Mouse (Mus musculus) ES-E14 (cell line): ENCODE data around the gene Krt28. TPM values are rescaled to one million over a fixed set of nuclear protein-coding genes. Genes with fewer than 3 reads are reported as not detected.
A peak's percentile ranks its signal among the peaks of the same experiment; 100 is the strongest.

ENCODE experiments used
- DNase-seq: peaks from one replicate; pipeline ENCODE4 v3.0.0-alpha.2; 2013; ENCODE audit warnings: low read depth, low spot score
- H3K27ac ChIP-seq: 2 replicates; pipeline ENCODE4 v1.5.1; 2012; ENCODE audit warnings: low read depth, mild to moderate bottlenecking, low read length, moderate library complexity, mixed read lengths; ENCODE audit not compliant: poor library complexity, insufficient read depth, severe bottlenecking
- H3K36me3 ChIP-seq: 2 replicates; pipeline ENCODE4 v1.6.1; 2012; ENCODE audit warnings: mild to moderate bottlenecking, low read length, moderate library complexity, mixed read lengths; ENCODE audit not compliant: control insufficient read depth, poor library complexity, insufficient read depth, severe bottlenecking
- H3K4me1 ChIP-seq, 2 experiments: fragments of 150-350 bp in 1 of 2; sonication (generic) in 1 of 2; 2 replicates each; pipeline ENCODE4 v1.6.1; 2012; ENCODE audit warnings: low read length in 2 of 2, mild to moderate bottlenecking in 1 of 2, mixed read lengths in 1 of 2; ENCODE audit not compliant: control insufficient read depth in 2 of 2, insufficient read depth in 2 of 2, poor library complexity in 1 of 2
- H3K4me3 ChIP-seq, 2 experiments: fragments of 150-350 bp in 1 of 2; sonication (generic) in 1 of 2; 2 replicates each; pipeline ENCODE4 v1.5.1; 2012; ENCODE audit warnings: low read length in 2 of 2, low read depth in 1 of 2, mild to moderate bottlenecking in 1 of 2, mixed read lengths in 1 of 2; ENCODE audit not compliant: insufficient read depth in 1 of 2, poor library complexity in 1 of 2, severe bottlenecking in 1 of 2
- H3K9ac ChIP-seq: 2 replicates; pipeline ENCODE4 v1.6.1; 2012; ENCODE audit warnings: low read depth, mild to moderate bottlenecking, low read length, mixed read lengths; ENCODE audit not compliant: poor library complexity, insufficient read depth, severe bottlenecking
- H3K9me3 ChIP-seq: fragments of 150-350 bp; sonication (generic); 2 replicates; pipeline ENCODE4 v1.6.1; 2012; ENCODE audit warnings: low read depth, mild to moderate bottlenecking, low read length; ENCODE audit not compliant: control insufficient read depth, insufficient read depth
- CHD2 ChIP-seq: IDR thresholded peaks from 2 replicates; pipeline ENCODE4 v1.6.1; 2014; ENCODE audit warnings: mild to moderate bottlenecking, low read depth, low read length, inconsistent platforms
- HCFC1 ChIP-seq: IDR thresholded peaks from 2 replicates; pipeline ENCODE4 v1.6.1; 2012; ENCODE audit warnings: low read length, inconsistent platforms, borderline replicate concordance; ENCODE audit not compliant: insufficient read depth
- MAFK ChIP-seq: IDR thresholded peaks from 2 replicates; pipeline ENCODE4 v1.6.1; 2014; ENCODE audit warnings: mild to moderate bottlenecking, low read depth, low read length, inconsistent platforms; ENCODE audit not compliant: insufficient read depth
- ZC3H11A ChIP-seq: IDR thresholded peaks from 2 replicates; pipeline ENCODE4 v1.6.1; 2012; ENCODE audit warnings: low read depth, mild to moderate bottlenecking, inconsistent platforms, low read length, borderline replicate concordance
- ZNF384 ChIP-seq: IDR thresholded peaks from 2 replicates; pipeline ENCODE4 v1.6.1; 2012; ENCODE audit warnings: low read depth, low read length, inconsistent platforms
- in situ Hi-C, 2 experiments: fragments of 600-800 bp; cut with MboI; formaldehyde crosslinking; loops; one replicate each; pipeline ENCODE4 v1.15.1; 2025; ENCODE audit warnings: low sequenced_read_pairs in 2 of 2, inconsistent platforms in 1 of 2; ENCODE audit not compliant: unreplicated experiment in 2 of 2
- total RNA-seq: library from RNA; depleted of rRNA; stranded (reverse); fragments of 300-350 nt; gene quantifications from 2 replicates; pipeline ENCODE4 v1.2.3, GENCODE M21; 2012

Krt28 gene
- total RNA-seq, 1 experiment = 0.18 TPM

DNA sequence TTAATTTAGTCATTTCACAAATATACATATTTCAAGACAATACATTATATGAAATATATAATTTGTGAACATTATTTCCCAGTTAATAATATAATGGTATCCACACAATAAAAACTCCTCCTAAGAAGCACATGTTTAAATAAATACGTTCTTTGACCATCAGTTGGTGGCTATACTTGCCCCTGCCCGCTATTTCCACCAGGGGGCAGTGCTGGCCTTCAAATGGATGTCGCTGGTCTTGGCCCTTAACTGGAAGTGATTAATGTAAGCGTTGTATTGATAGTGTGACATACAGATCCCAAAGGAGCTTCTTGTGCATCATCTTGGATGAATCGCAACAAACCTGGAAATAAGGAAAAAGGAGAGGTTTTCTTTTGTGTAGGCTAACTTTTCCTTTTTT is 4.9 kb upstream of the Krt28 start:
- in situ Hi-C loops = loop anchor here in 1 of 2 experiments (25.0 kb wide), 1 partner anchor 908 kb away; no protein-coding TSS in a partner anchor
- Histone ChIP-seq H3K36me3 (no peaks in the 10 kb centered on the region), H3K4me3 (no peak overlapping the region), H3K9me3 (no peaks in the 10 kb centered on the region), H3K27ac (no peak overlapping the region), H3K4me1 (no peaks in the 10 kb centered on the region; a peak in 1 of 4 replicates), H3K9ac (no peak overlapping the region)
- peak; percentile 81 for DNase-seq
- TF ChIP-seq HCFC1 (no peak), ZC3H11A (peak; percentile 75)

DNA sequence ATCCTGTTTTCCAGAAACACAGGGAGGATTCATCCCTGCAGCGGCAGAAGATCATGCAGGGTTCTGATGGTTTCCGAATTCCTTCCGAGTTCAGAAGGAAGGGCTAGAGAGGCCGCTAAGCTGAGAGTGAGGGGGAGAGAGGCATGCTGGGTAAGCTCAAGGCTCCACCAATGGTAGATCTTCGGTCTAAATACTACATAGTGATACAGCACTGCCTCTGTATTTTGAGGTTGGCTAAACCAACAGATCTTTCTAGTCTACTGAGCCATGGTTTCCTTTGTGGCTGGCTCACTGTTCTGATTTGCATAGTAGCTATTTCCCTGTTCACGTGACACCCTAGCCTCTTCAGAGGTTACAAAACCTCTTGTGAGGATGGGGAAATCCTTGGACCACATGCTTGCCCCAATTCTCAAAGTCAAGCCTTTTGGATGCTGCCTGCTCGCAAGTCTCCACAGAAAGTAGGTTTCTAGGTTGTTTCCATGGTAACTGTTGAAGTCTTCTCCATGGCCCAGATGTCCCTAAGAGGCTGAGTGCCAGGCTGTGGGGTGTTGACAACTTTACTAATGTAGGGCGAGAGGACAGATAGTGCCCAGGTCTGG is 4.8 kb downstream of the Krt28 start:
- no peak for TF ChIP-seq HCFC1
- no peak for TF ChIP-seq ZNF384
- TF ChIP-seq CHD2 = no peak
- TF ChIP-seq ZC3H11A = no peak
- no peak for TF ChIP-seq MAFK

DNA sequence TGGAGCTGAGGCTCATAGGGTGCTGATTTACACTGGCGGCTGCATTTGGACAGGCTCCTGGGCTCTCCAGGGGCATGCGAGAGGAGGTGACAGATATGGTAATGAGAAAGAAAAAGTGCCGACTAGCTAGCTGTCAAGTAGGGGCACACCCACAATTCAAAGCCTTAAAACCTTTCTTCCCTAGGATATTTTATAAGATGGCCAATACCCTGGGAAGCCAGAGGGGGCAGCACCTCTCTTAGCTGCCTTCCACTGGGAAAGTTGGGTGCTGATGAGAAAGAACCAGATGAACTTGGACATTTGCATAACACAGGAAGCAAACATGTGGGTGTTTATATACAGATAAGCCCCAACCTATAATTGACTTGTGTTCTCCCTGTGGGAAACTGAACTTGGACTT is 5.5 kb downstream of the Krt28 start:
- in situ Hi-C loops = no loop called here
- no peak for TF ChIP-seq ZNF384
- TF ChIP-seq CHD2 = no peak
- TF ChIP-seq MAFK = no peak
- TF ChIP-seq ZC3H11A = no peak
- TF ChIP-seq HCFC1 = no peak
- no peaks in the 10 kb centered on the region for H3K9me3 ChIP-seq
- H3K27ac ChIP-seq = no peak overlapping the region
- DNase-seq = peak; percentile 68
- H3K9ac ChIP-seq = no peak overlapping the region
- no peak overlapping the region for H3K4me3 ChIP-seq
- no peaks in the 10 kb centered on the region for H3K36me3 ChIP-seq
- H3K4me1 ChIP-seq = 0 out of 4 replicates have a peak, but pooled peaks cover 0 to 2% of the 10 kb centered on the region in 2 experiments

More for the DNA sequence above, 4.8 kb downstream of the Krt28 start:
- in situ Hi-C loops = no loop called here
- Histone ChIP-seq H3K27ac (no peak overlapping the region), H3K4me3 (no peak overlapping the region), H3K4me1 (0 out of 4 replicates have a peak, but pooled peaks cover 0 to 2% of the 10 kb centered on the region in 2 experiments), H3K9ac (no peak overlapping the region), H3K36me3 (no peaks in the 10 kb centered on the region), H3K9me3 (no peaks in the 10 kb centered on the region)
- DNase-seq = no peak

DNA sequence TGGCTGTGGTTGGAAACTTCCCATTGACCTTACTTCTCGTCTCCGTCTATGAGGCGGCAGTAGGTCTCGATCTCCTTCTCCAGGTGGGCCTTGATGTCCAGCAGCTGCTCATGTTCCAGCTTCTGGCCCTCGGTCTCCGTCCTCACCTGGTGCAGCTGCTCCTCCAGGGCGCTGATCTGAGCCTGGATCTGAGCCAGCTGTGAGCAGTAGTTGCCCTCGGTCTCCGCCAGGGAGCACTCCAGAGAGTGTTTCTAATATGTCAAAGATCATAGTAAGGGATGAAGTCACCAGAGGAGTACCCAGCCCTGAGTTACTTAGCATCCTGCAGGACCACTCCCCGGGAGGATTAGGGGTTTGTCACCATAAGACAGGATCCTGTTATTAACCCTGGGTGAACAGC is 7.9 kb downstream of the Krt28 start:
- Histone ChIP-seq H3K9ac (no peak overlapping the region), H3K4me1 (0 out of 4 replicates have a peak, but pooled peaks cover 0 to 2% of the 10 kb centered on the region in 2 experiments), H3K27ac (no peak overlapping the region), H3K4me3 (peak overlapping the region in 1 of 2 experiments; percentile 21; a peak in 1 of 4 replicates), H3K9me3 (no peaks in the 10 kb centered on the region), H3K36me3 (no peaks in the 10 kb centered on the region)
- TF ChIP-seq CHD2 (no peak), MAFK (no peak), ZC3H11A (no peak), HCFC1 (no peak), ZNF384 (no peak)
- DNase-seq = peak; percentile 34
- in situ Hi-C loops = no loop called here

DNA sequence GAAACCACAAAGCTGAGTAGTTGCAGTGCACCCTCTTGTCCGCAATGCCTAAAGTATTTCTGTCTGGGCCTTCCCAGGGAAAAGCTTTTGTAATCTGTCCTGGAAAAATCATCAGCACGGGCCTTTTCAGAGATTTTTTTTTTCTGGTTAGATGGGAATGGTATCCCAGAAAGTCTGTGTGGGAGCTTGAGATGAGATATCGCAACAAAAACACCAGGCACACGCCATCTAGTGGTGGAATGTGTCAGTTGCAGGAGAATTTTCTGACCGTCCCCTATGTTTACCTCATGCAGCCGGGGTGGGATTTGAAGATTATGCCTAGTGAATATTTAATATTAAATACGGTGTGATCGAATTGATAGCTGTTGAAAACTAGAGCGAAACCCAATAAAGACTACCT is 10.3 kb downstream of the Krt28 start:
- Histone ChIP-seq H3K4me3 (no peak overlapping the region), H3K9me3 (no peaks in the 10 kb centered on the region), H3K9ac (no peak overlapping the region), H3K36me3 (no peaks in the 10 kb centered on the region), H3K4me1 (no peaks in the 10 kb centered on the region), H3K27ac (no peak overlapping the region)
- in situ Hi-C loops = no loop called here
- peak; percentile 62 for DNase-seq
- no peak for TF ChIP-seq CHD2
- TF ChIP-seq ZNF384 = no peak
- no peak for TF ChIP-seq ZC3H11A
- TF ChIP-seq MAFK = no peak
- no peak for TF ChIP-seq HCFC1
